Mouse (Mus musculus) adrenal gland, adult 8-10 months (tissue): ENCODE results near the gene Znrd1. TPM values are rescaled to one million over a fixed set of nuclear protein-coding genes. Genes with fewer than 3 reads are reported as not detected.

Source experiments
- DNase-seq: peaks from one replicate; pipeline ENCODE4 v3.0.0; 2022
- total RNA-seq, 4 experiments: library from RNA; stranded (reverse); gene quantifications; 2 replicates each; pipeline ENCODE4 v1.2.4; 2022

Znrd1 gene
- total RNA-seq, 4 experiments from 2014 or later = 39.0 to 48.4 (median 43.6) TPM

DNA sequence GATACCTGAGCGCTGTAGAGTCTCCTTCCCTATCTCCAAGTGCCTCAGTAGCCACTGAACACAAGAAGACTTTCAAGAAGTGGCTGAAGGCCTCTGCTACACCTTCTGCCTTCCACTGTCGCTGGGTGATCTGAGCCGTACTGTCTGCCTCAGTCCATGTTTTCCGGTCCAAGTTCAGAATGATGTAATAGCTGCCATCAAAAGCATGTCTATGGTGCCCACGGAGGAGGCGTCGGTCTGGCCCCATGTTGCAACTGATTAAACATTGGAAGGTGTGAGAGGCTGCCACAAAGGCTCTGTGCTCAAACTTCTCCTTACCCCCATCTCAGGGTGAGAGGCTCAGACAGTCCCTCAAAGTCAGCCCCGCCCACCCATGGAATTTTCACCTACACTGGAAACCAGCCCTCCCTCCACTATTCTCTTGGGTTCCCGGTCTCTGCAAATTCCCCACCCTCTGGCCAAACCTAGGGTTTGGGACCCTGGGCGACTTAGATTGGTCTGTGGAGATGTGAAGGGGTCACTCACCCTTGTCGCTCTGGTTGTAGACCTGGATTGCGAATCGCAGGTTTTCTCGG, 12.0 kb upstream of the Znrd1 start:
- no peak for DNase-seq

- no peak for DNase-seq
These were observed 8.5 kb upstream of the Znrd1 start for GRCm38 (mm10) chr17:36966875-36967274.

DNA sequence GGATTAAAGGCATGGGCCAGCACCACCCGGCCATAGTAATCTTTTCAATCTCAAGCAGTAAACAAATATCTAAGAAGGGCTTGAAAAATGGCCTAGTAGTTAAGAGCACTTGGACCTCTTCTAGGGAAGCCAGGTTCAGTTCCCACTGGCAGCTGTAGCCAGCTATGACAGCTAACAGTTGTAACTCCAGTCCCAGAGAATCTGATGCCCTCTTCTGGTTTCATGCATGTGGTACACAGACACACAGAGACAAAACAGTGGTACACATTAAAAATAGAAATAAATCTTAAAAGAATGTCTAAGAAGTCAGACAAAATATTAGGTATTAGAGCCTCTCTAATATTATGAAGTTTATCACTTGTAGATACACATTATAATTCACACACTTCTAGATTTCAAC, 2.8 kb upstream of the Znrd1 start:
- DNase-seq = no peak

GRCm38 (mm10) chr17:36958884-36959283, 525 bp upstream of the Znrd1 start:
- DNase-seq = no peak

DNA sequence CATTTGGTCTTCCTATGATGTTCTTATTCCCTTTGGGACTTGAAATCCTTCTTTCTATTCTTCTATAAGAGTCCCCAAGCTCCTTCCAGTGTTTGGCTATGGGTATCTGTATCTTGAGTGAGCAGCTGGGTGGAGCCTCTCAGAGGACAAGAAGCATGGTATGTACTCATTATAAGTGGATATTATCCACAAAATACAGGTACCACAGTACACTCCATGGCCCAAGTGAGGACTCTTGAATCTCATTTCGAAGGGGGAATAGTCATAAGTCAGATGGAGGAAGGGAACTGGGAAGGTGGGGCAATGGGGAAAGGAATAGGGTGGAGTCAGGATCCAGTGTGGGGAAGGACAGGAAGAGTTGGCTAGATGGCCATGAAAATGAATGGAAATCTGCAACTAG, 5.3 kb downstream of the Znrd1 start:
- DNase-seq = no peak

DNA sequence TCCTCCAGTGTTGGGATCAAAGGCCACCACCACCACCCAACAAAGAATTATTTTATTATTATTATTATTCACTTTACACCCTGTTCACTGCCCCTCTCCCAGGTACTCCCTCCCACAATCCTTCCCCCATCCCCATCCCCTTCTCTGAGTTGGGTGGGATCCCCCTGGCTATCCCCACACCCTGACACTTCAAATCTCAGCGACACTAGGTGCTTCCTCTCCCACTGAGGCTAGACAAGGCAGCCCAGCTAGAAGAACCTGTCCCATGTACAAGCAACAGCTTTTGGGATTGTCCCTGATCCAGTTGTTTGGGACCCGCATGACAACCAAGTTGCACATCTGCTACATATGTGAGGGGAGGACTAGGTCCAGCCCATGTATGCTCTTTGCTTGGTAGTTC, 5.7 kb downstream of the Znrd1 start:
- no peak for DNase-seq

DNA sequence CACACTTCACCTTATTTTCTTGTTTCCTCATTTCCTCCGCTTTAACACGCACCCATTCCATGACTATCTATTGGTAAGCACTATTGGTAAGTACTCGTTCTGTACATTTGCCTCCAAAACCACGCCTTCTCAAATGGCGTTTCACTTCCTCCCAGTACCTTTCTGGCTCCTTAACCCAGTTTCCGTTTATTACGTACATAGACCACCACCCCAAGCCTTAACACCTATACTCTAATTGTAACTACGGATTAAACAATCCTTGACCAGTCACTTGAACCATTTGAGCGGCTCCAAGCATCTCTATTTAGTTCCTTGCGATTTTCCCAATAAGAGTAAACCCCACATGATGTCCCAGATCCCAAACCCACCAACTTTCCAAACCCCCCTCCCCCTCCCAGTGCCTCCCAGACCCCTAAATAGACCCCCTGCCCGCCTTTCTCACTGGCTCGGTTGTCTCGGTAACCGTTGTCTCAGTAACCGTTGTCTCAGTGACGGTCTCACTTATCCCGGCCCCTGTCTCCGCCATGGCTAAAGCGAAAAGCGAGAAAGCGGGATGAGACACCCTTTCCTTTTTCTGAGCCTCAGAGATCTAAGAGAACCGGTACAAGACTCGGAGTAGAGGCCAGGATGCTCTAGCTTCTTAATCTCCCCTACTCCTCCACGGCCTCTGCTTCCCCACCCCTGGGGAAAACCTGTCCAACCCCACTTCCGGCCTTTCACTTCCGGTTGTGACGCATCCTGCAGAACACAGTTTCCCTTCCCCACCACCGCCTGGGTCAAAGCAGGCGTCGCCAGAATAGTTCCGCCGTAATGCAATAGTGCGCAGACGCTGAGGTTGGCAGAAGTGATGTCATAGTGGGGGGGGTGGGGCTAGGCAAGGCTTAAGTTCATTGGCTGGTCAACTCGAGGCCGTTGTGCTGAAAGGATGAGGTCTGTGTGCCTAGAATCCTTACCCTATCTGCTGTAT, 7.1 kb downstream of the Znrd1 start, which contains the start of gene Ppp1r11:
Gene Ppp1r11 (minus strand): TSS at position 761 of the 967 bp plus-strand sequence.
- DNase-seq = peak; percentile 97

DNA sequence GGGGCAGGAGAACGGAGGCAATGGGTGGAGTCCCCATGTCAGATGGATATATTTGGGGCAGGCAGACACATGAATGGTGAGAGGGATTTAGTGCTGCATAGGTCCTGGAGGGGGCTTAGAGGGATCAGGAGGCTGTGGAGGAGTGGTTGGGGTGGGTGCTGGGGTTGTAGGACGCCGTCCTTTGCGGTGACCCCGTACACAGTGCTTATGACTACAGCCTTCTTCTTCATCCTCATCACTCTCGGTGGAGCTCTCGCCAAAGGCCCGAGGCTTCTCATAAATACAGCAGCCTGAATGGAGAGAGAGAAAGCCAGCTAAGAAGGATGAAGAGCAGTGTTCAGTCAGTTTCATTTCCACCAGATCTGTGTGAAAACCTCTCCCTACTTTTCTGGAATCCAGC, 9.1 kb downstream of the Znrd1 start:
- no peak for DNase-seq

DNA sequence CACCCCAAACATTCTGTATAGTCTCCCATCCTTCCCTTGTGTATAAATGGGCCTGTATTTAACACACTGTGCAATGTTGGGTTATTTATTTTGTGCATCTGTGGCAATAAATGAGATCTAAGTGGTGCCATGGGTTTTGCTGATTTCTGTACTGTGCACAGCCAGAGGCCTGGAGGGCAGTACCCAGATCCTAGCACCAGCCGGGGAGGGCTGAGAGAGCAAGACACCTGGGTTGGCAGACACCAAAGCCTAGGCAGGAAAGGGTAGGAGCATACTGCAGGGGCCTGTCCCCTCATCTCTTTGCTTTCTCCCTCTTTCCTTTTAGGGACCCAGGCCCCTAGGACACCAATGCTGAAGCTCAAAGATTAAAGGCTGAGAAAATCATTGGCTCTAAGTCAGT, 10.1 kb downstream of the Znrd1 start:
- DNase-seq = no peak

DNA sequence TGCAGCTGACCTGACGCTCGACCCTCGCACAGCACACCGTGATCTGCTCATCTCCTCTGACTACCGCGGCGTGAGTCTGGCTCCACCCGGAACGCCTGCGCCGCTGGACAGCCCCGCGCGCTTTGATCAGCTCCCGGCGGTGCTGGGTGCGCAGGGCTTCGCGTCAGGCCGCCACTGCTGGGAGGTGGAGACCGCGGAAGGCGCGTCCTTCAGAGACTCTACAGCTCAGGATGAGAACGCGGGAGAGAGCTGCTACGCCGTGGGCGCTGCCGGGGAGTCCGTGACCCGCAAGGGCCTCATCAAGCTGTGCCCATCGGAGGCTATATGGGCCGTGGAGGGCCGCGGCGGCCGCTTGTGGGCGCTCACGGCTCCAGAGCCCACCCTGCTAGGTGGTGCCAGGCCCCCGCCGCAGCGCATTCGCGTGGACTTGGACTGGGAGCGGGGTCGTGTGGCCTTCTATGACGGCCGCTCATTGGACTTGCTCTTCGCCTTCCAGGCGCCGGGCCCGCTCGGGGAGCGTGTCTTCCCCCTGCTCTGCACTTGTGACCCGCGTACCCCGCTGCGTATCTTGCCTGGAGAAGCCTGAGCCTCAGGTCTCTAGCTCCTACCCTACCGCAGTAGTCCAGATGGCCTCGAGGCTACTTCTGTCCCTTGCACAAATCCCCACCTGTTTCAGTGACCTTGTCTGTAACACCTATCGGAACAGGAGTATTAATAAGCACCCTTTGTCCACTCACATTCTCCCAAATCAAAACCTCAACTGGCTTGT, 11.1 kb downstream of the Znrd1 start:
- peak; percentile 55 for DNase-seq

DNA sequence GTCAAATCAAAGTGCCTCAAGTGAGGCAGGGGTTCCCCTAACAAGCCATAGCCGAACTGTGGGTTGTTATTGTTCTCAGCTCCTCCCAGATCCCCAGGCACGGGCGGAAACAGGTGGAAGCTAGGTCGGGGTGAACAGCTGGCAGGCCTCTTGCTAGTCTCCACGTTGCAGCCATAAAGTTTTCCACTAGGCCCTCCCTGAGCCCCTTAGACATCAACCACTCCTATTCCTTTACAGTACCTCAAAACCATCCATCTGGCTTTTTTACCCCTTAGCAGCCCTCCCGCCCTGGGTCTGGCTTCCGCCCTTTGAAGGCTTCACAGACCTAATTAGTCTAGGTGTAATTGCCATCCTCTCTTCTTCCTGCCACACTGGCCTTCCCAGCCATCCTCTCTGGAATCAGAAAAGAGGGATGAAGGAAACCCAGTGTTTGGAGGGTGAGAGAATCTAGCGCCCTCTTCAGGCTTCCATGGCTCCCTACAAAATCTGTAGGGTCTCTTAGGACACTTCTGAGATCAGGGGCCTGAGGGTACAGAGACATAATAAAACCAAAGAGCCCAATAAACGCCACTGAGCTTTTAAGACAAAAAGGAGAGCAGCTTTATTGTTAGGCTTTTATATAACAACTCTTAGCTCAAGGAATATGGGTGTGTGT, 14.1 kb downstream of the Znrd1 start:
- DNase-seq = no peak

DNA sequence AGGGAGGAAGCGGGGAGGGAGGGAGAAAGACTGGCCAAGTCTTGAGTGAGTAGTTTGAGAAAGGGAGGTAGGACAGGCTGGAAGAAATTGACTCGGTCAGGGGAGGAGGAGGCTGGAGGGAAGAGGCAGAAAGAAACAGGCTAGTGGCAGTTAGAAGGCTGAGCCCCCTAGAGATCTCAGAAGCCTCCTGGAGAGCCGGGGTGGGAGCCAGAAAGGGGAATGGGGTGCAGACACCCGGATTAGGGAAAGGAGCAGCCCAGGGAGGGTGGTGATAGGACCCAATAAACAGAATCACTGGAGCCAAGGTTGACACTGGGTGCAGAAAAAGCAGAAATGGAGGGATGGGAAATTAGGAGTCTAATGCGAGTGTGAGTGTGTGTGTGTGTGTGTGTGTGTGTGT, 14.7 kb downstream of the Znrd1 start:
- no peak for DNase-seq

DNA sequence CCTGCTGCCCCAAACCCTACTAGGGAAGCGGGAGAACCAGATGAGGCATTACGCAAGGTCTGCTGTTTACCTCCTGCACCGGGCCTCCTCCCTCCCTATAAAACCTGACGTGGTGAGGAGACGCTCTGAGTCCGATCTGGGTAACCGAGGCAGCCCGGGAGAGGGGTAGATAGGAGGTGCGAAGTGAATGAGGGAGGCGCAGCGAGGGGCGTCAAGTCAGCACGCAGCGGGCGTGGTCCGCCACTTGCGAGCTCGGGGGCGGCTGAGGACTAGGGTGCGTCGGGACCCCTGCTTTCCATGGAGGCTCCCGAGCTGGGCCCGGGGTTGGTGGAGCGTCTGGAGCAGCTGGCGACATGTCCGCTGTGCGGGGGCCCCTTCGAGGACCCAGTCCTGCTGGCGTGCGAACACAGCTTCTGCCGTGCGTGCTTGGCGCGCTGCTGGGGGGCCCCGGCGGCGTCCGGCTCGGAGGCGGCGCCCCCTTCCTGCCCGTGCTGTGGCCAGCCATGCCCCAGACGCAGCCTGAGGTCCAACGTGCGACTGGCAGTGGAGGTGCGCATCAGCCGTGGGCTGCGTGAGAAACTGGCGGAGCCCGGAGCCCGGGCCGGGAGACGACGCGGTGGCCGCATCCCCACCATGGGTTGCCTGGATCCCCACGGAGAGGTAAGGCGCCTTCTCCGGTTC, 15.4 kb downstream of the Znrd1 start, which contains the start of gene Rnf39:
Gene Rnf39 (plus strand): TSS at position 128 of the 681 bp plus-strand sequence.
- DNase-seq = no peak

DNA sequence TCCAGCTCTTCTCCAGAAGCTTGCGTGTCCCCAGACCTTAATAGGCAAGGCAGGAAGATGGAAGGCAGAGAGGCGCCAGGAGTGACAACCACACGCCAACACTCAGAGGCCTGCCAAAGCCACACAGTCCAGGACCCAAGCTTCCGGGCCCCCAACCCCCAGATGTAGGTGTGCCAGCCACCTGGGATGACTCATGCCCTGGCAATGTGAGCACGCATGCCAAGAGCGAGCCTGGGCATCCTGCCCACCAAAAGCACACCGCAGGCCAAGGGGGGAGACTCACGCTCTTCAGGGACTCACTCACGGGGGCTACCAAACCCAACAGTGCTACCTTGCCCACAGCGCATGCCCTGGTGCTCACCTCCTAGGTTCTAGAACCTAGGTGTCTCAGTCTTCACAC, 16.0 kb downstream of the Znrd1 start:
- no peak for DNase-seq

DNA sequence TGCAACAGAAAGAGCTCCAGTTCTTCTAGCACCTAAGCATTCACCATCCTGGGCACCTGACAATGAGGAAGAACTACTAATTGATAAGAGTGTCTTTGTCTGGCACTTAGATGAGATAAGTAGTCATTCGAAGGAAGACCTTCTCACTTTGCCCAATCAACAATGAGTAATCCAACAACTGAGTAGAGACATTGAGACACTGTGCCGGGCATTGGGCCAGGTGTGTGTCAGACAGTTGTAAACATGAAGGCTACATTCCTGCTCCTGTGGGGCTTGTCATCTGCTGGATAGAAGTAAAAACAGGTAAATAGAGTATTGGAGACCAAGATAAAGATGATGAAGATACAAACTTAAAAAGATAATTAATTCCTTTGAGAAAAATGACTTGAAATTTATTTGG, 20.3 kb downstream of the Znrd1 start:
- DNase-seq = peak; percentile 66

DNA sequence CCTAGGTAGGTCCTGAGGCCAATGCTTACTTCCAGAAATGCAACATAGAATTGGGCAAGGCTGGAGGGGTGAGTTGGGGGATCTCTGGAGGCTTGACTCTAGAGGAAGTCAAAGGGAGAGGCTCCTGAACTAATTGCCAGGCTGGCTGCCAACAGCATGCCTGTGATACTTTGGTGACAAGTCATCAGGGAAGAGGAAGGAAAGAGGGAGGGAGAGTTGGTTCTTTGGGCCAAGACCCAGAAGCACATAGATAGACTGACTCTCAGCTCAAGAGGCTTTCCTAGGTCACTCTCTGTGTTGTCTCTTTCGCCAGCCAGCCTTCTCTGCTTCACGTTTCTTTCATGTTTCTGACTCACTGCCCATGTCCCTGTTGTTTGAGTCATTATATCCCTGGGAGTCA, 26.6 kb downstream of the Znrd1 start:
- DNase-seq = peak; percentile 65

DNA sequence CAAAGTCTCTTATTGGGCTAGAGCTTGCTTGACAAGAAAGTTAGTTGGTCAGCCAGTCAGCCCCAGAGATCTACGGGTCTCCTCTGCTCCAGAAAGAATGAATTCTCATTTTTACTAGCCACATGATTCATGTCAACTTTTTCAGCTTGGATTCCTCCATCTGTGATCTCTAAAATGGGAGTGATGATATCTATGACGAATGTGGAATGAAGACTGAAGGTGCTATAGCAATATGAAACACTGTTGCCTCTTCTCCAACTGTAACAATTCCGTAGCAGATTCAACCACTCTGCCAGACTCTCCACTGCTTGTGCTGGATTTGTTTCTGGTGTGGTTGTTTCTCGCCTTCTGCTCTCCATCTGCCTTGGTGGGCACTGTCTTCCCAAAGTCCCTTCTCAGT, 27.2 kb downstream of the Znrd1 start:
- no peak for DNase-seq

DNA sequence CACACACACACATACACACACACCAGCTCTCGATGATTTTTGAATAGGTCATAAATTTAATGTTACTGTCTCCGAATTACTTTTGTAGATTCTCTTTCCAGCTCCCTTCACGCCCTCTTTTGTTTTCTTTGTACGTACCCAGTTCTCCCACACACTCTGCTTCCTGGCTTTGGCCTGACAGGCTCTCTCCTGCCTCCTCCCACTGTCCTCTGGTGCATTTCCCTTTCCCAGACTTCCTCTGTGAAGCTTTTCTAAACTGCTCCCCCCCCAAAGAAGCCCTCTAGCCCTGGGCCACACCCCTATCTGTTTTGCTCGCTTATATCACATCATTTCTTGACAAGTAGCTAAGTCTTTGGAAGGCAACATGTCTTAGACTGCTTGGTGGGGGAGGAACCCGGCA, 28.1 kb downstream of the Znrd1 start:
- no peak for DNase-seq

- no peak for DNase-seq
These were observed 29.0 kb downstream of the Znrd1 start for GRCm38 (mm10) chr17:36929236-36929932.

DNA sequence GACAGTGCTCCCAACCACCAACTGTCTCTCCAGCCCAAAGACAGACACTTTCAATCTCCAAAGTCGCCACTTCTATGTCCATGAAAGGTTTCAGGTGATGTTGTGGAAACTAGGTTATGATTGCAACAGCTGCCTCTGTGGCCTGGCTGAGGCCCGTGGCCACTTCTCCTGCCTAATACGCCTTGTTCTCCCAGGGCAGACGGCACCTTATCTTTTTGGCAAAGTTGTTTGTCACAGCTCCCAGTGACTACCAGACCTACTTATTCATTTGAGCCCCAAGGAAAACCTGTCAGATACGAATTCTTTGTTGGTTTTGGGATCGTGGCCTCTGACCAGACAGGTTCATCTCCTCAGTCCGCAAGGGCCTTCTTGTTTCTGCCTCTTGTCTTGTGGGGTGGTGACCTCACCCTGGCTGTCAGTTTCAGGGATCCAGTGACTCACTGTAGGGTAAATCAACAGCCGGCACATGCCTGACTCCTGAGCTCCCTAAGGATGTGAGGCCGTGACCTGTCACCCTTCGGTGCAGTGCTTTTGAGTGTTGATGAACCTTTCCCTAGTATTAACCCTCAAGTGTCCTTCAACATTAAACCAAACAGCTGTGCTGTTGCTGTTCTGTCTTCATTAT, 30.8 kb downstream of the Znrd1 start:
- DNase-seq = peak; percentile 53

DNA sequence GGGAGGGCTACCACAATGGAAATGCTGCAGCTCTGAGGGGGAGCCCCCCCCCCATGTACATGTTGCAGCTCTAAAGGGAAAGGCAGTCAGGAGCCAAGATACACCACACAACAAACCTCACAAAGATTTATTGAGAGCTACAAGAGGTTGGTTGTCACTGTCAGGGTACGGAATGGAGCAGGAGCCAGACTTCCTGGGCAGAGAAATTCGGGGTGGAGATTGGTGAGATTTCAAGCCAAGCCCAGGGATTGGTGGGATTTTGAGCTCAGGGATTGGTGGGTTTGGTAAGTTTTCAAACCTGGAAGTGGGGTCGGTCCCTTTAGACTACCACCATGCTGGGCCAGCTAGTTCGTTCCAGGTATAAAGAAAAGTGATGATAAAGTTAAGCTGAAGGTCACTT, 34.9 kb downstream of the Znrd1 start:
- no peak for DNase-seq
